Mouse (Mus musculus) spleen, adult 2 months (tissue): ENCODE data around the gene Arhgef38.

Experiments
- CTCF ChIP-seq: fragments of 200-500 bp; IDR thresholded peaks from 2 replicates; pipeline ENCODE4 v1.5.1; 2011; ENCODE audit warnings: mild to moderate bottlenecking, inconsistent platforms; ENCODE audit not compliant: insufficient read depth, insufficient read length, insufficient replicate concordance; ENCODE audit errors: extremely low read depth
- POLR2A ChIP-seq: fragments of 200-500 bp; IDR thresholded peaks from 2 replicates; pipeline ENCODE4 v1.6.1; 2011; ENCODE audit warnings: low read depth, low read length, inconsistent platforms

DNA sequence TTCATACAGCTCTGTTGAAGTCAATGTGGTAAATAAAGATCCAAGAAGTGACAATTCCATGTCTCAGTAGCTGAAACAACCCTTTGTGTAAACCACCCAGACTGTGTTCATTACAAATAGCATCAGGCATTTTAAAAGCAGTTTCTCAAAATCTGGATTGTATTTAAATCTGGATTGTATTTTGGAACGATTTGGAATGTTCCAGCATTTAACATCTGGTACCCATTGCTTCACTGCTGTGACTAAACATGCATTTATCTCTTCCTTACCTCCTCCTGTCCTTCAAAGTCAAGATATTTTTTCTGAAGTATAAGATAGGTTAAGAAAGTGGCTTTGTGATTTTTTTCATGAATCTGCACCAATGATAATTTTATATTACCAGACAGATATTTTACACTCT is 121.5 kb downstream of the Arhgef38 start:
- TF ChIP-seq POLR2A (no peak), CTCF (no peak)
